Mouse (Mus musculus) layer of hippocampus, adult 9-11 months (tissue): ENCODE measurements around the gene Zdhhc14.

ENCODE experiments used
- DNase-seq: peaks from one replicate; pipeline ENCODE4 v3.0.0; 2022

The Zdhhc14 gene

GRCm38 (mm10) chr17:5506553-5506952, 14.2 kb downstream of the Zdhhc14 start:
- DNase-seq: no peak

DNA sequence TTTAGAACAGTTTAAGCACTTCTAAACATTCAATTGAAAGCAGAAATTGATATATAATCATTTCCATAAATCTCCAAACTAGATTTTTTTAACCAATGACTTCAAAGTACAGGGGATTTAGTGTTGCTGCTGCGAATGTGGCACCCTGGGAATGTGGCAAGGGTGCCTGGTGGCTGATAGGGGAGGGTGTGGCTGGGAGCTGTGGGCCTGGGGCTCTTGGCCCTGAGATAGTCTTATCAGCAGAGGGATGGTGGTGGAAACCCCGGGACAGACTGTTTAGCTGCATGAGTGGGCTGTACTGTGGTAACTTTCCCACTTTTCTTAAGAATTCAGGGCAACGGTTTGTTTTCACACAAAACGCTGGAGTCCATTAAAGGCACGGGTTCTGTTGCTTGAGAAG, 14.6 kb downstream of the Zdhhc14 start:
- DNase-seq: no peak

DNA sequence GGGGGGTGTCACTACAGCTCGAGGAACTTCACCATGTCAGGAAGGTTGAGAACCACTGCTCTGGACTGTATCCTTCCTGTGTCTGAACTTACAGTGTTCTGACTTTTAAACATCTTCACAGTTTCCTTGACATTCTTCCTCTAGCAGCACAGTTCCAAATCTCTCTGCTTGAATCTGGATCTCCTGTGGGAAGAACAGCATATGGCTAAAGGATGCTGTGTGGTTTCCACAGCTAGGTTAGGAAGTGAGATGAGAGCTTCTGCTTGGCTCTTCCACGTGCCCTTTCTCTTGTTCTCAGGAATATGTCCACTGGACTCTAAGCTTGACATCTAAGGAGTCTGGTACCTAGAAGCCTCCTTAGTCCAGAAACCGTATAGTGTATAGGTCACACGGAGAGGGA, 15.7 kb downstream of the Zdhhc14 start:
- DNase-seq: no peak

- DNase-seq: no peak
Observed at GRCm38 (mm10) chr17:5510564-5510963, 18.2 kb downstream of the Zdhhc14 start.

GRCm38 (mm10) chr17:5511724-5512123, 19.4 kb downstream of the Zdhhc14 start:
- no peak for DNase-seq

GRCm38 (mm10) chr17:5519466-5519865, 27.1 kb downstream of the Zdhhc14 start:
- no peak for DNase-seq

DNA sequence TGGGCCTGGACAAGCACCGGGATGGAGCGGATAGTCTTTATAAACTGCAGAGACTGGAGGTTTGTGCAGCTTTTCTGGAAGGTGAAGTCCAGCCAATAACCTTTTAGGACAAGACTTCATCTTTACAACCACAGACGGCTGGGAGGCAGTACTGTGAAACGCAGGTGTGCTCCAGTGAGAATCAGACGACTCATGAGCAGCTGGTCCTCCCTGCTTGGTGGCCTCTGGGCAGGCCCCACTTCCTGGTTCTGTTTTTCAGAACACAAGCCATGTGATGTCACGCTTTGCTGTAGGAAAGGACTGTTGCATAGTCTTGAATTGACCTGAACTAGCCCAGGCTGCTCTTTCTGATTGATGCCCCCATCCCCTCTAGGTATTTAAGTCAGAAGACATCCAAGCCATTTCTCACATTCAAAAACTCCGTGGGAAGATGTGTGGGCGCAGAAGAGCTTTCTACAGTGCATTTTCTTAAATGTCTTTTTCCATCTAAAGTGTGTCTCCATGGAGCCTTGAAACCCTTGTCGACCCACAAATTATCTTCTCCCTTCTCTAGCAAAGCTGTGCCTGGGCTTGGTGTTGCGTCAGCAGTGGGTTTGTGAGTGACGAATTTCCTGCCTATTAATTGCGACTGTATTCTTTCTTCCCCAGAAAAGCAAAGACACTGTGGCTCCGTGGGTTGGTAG, 27.7 kb downstream of the Zdhhc14 start:
- DNase-seq: no peak

DNA sequence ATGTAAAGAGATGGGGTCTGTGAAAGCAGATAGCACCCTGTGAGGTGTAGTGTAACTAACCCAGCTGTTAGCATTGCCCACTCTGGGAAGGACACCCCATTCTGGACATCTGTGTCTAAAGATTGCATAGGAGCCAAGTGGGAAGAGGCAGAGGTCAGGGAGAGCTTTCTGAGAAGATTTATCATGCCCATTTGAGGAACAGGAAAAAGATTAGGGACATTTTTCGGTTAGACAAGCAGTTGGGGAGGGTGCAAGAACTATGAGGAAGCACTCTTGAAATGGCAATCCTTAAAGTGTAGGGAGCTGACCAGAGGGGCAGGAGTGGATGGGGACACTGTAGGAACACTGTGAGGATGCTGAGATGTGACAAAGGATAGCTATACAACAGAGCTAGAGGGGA, 29.2 kb downstream of the Zdhhc14 start:
- DNase-seq: no peak

GRCm38 (mm10) chr17:5529552-5529951, 37.2 kb downstream of the Zdhhc14 start:
- DNase-seq: peak; percentile 72

GRCm38 (mm10) chr17:5532816-5533215, 40.5 kb downstream of the Zdhhc14 start:
- DNase-seq: no peak

GRCm38 (mm10) chr17:5535357-5535756, 43.0 kb downstream of the Zdhhc14 start:
- DNase-seq: no peak

DNA sequence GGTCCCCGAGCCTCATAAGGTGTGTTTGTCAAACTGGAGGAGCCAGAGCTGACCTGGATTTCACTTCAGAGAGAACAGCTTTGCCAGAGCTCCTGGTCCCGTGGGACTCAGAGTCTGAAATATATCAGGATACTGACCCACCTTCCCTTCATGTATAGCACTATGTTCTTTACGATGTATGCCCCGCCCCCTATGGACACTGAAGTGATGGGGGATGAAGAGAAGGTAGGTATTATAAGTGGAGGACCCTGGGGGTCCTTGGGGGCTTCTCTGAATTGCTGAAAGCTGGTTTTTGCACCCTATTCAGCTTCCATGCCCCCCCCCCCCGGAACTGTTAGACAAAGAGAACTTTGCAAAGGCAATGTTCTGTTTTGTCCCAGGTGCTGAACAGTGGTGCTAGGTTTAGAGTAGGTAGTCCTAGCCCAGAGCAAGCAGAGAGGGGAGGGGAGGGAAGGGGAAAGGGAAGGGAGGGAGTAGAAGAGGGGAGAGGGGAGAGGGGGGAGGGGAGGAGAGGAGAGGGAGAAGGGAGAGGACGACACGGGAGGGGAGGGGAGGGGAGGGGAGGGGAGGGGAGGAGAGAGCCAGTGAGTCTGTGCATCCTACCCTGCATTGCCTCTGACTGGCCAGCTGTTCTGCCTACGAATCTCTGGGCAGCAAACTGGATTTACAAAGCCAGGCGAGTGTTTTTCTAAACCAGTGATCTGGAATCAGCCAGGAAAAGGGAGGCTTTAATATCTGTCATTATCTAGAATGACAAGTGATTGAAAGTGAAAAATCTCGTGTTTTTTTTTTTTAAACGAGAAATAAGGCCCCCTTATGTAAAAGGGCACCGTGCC, 44.1 kb downstream of the Zdhhc14 start:
- no peak for DNase-seq

GRCm38 (mm10) chr17:5537095-5537575, 44.8 kb downstream of the Zdhhc14 start:
- DNase-seq: no peak

GRCm38 (mm10) chr17:5542177-5542576, 49.8 kb downstream of the Zdhhc14 start:
- DNase-seq: no peak

DNA sequence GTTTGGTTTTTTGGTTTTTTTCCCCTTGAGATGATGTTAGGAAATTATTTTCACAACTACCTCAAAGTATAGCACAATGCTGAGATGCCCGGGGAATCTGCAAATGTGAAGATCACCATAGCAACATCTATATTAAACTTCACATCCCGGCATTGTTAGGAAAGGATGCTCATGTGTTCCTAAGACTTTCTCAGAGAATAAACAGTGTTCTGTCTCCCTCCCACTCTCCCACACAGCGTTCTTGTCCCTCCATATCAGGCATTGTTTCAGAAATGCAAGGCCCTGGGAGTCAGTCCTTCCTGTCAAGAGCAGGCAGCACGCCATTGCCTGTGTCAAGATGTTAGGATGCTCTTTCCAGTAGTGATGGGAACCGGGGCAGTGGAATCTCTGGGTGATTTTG, 51.7 kb downstream of the Zdhhc14 start:
- DNase-seq: no peak

DNA sequence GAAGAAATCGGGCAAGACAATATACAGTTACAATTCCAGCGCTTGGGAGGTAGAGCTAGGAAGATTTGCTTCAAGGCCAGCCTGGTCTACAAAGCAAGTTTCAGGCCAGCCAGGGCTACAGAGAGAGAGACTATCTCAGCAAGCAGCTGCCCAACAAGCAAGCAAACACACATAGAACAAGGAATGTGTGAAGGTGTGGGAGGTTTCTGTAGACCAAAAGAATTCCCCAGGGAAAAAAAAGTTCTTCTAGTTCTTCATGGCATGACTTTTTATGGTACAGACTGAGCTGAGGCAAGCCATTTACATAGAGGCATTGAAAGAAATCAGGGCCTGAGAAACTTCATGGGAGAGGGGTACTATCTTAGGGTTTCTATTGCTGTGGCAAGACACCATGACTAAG, 52.7 kb downstream of the Zdhhc14 start:
- no peak for DNase-seq

DNA sequence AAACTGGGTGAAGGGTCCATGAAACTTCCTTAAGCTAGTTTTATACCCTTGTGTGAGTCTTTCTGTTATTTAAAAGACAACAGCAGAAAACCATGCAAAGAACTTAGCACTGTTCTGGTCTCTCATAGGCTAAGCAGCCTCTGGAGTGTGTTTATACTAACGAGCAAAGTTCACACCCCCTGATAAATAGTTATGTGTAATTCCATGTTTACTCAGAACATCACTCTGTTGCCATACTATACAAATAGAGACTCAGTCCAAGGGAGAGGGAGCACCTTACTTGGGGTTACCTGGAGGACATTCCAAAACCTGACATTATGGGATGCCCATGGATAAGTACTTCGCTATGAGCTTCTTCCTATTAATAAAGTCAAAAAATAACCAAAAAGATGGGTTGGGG, 56.2 kb downstream of the Zdhhc14 start:
- DNase-seq: no peak

DNA sequence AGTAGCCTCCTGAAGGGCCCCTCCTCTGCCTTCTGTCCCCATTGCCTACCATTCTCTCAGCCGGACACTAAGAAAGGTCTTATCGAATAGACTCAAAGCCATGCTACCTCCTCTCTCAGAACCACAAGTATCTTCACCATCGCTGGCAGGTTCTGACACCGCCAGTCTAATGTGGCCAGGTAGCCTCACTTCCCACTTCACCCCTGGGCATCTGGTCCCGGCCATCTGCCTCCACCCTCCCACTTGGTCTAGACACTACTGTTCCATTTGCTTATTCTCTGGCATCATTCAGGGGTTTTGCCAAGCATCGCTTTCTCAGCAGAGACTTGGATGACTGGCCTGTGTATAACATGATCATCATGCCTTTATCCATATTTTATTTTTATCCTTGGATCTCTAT, 57.1 kb downstream of the Zdhhc14 start:
- no peak for DNase-seq

- peak; percentile 75 for DNase-seq
Observed at GRCm38 (mm10) chr17:5550444-5550843, 58.1 kb downstream of the Zdhhc14 start.

DNA sequence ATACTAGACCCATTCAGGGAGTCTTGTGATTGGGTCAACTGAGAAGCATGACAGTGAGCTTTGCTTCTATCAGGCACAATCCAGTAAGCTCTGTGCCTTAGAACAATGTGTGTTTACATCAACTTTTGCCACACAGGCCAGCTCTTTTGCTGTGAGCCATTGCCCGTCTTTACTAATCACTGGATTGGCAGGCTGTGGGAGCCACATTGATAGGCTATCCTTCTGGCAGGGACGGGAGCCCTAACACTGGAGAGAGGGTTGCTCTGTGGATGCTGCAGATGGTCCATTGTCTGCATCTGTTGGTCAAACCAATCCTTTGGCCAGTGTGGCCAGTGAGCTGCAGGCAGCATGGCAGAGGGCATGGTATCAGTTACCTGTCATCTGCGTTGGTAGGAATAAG, 58.8 kb downstream of the Zdhhc14 start:
- DNase-seq: peak; percentile 80

GRCm38 (mm10) chr17:5552036-5552760, 59.8 kb downstream of the Zdhhc14 start:
- DNase-seq: no peak

DNA sequence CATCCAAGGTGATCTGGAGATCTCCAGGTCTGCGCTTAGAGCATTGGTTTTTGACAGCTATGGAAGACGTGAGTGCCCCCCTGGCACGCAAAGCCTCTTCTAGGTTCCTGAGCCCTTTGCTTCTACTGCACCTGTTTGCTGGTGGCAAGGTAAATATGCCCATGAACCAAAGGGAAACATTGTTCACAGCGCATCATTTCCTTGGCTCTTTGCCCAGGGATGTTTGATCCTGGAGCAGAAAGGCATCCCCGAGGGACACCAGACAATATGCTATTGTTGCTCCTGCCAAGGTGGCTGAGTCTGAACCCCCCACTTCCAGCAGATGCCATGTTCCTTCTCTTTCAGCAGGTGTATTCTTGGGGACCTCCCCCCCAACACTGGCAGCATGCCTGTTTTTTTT, 61.2 kb downstream of the Zdhhc14 start:
- no peak for DNase-seq

DNA sequence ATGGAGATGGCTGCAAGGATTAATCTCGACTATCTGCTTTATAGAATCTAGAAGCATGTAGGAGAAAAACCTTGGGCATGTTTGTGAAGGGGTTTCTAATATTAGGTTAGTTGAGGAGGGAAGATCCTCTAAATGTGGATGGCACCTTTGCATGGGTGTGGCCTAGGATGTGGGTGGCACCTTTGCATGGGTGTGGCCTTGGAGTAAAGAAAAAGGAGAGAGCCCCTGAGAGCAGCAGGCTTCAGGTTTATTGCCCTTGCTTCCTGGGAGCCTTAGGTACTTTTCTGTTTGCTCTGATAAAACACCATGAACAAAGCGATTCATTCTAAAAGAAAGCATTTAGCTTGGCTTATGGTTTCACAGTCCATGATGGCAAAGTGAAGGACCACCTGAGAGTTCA, 62.2 kb downstream of the Zdhhc14 start:
- no peak for DNase-seq

- no peak for DNase-seq
Observed at GRCm38 (mm10) chr17:5556568-5556967, 64.2 kb downstream of the Zdhhc14 start.
